Mouse (Mus musculus): ENCODE results near the gene Slc25a18. TPM values are rescaled to one million over a fixed set of nuclear protein-coding genes. Genes with fewer than 3 reads are reported as not detected.

Gene Slc25a18
- 2.0 and 3.0 TPM in 2 replicates for polyA plus RNA-seq (2014; fragmentation: Nextera tagmentation; extraction: Ambion mirVana)

DNA sequence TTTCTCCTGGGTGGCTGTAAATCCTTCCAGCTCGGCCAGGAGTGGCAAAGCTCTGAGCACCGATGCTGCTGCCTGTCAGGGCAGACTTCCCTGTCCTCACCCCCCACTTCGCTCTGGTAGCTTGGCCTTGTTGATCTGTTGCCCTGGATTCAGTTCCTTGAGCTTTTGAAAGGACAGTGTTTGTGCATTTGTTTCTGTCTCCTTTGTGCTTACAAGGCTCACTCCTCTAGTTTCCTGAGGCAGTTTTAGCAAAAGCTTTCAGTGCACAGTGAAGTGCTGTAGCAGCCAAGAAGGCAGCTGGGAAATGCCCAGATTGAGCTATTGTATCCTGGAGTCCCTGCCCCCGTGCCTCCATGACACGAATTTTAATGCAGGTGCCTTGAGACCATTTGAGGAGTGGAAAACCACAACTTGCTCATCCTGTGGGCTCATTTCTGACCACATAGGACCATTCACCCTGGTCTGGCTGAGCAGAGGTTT lies at the start of gene Slc25a18:
TSS of gene Slc25a18 (plus strand) at position 430 of the 480 bp plus-strand sequence.
- 6% methylated on average over 5 of the region's 5 CpGs for WGBS
- no peak within 1 kb of the TSS for H3K4me2 ChIP-seq (ENCODE audit: low read length)
- H3K9ac ChIP-seq (ENCODE audit: low read length), result 0 out of 2 replicates have a peak within 1 kb of the TSS, but pooled peaks have one; percentile 33
- H3K36me3 ChIP-seq (ENCODE audit: control insufficient read depth, insufficient read depth, low read length), result peaks cover 6% of the 10 kb centered on the region; the same call in 1 of the 2 replicates
- peaks cover 13% of the 10 kb centered on the region for H3K4me1 ChIP-seq (ENCODE audit: control insufficient read depth, insufficient read depth, low read length)
- H3K27me3 ChIP-seq (replicated peaks; ENCODE audit: control insufficient read depth, insufficient read depth, low read length), result no peaks in the 10 kb centered on the region
- no peaks in the 10 kb centered on the region for H3K9me3 ChIP-seq (replicated peaks; ENCODE audit: control insufficient read depth, low read length)
- peak; percentile 83 for DNase-seq (ENCODE audit: low spot score)
- peak within 1 kb of the TSS; percentile 80 for H3K27ac ChIP-seq (ENCODE audit: low read depth, low read length)
- ATAC-seq, result peak; percentile 84
- no peak within 1 kb of the TSS for H3K4me3 ChIP-seq (ENCODE audit: low read depth, low read length)

DNA sequence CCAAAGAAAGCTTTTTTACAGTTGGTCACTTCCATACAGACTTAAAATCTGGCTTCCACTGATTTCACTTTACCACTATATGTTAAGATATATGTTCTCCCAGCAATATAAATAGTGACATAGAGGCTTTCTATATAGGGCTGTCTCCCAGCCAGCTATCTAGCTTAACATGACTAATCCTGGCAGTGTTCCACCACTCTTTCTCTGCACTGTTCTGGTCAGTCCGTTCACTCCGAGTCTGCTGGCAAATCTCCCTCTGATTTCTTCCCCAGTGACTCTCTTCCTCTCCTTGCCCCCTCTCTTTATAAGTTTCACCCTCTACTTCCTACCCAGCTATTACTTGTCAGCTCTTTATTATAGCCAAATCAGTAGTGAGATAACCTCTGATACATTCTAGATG lies 47.4 kb upstream of the Slc25a18 start:
- 55% methylated on average over 2 of the region's 2 CpGs for WGBS

DNA sequence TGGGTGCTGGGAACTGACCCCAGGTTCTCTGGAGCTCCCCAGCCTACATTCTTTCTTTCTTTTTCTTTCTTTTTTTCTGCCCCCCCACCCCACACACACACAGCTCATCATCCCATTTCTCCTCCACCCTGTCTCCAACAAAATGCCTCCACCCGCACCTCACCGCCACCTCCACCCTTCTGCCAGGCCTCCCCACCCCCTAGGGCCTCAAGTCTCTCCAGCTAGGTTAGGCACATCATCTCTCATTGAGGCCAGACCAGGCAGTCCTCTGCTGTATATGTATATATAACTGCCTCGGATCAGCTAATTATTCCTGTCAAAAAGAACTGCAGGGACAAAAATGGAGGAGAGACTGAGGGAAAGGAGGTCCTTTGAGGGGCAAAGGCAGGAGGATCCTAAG lies 37.4 kb upstream of the Slc25a18 start:
- Histone ChIP-seq H3K36me3 (ENCODE audit: control insufficient read depth, insufficient read depth, low read length) (peaks cover 22% of the 10 kb centered on the region), H3K4me3 (ENCODE audit: low read depth, low read length) (no peak overlapping the region), H3K9ac (ENCODE audit: low read length) (no peak overlapping the region), H3K27ac (ENCODE audit: low read depth, low read length) (no peak overlapping the region), H3K4me2 (ENCODE audit: low read length) (no peak overlapping the region), H3K27me3 (replicated peaks; ENCODE audit: control insufficient read depth, insufficient read depth, low read length) (no peaks in the 10 kb centered on the region), H3K9me3 (replicated peaks; ENCODE audit: control insufficient read depth, low read length) (no peaks in the 10 kb centered on the region), H3K4me1 (ENCODE audit: control insufficient read depth, insufficient read depth, low read length) (no peaks in the 10 kb centered on the region)
- ATAC-seq, result no peak
- WGBS, result 87% methylated on average over 3 of the region's 3 CpGs
- DNase-seq (ENCODE audit: low spot score), result no peak

More for the DNA sequence above, 47.4 kb upstream of the Slc25a18 start:
- H3K36me3 ChIP-seq (ENCODE audit: control insufficient read depth, insufficient read depth, low read length), result no peaks in the 10 kb centered on the region
- H3K27me3 ChIP-seq (replicated peaks; ENCODE audit: control insufficient read depth, insufficient read depth, low read length), result no peaks in the 10 kb centered on the region
- no peak for DNase-seq (ENCODE audit: low spot score)
- no peak for ATAC-seq
- H3K9me3 ChIP-seq (replicated peaks; ENCODE audit: control insufficient read depth, low read length), result no peaks in the 10 kb centered on the region
- no peak overlapping the region for H3K27ac ChIP-seq (ENCODE audit: low read depth, low read length)
- H3K4me1 ChIP-seq (ENCODE audit: control insufficient read depth, insufficient read depth, low read length), result no peaks in the 10 kb centered on the region
- no peak overlapping the region for H3K4me3 ChIP-seq (ENCODE audit: low read depth, low read length)
- no peak overlapping the region for H3K4me2 ChIP-seq (ENCODE audit: low read length)
- no peak overlapping the region for H3K9ac ChIP-seq (ENCODE audit: low read length)

DNA sequence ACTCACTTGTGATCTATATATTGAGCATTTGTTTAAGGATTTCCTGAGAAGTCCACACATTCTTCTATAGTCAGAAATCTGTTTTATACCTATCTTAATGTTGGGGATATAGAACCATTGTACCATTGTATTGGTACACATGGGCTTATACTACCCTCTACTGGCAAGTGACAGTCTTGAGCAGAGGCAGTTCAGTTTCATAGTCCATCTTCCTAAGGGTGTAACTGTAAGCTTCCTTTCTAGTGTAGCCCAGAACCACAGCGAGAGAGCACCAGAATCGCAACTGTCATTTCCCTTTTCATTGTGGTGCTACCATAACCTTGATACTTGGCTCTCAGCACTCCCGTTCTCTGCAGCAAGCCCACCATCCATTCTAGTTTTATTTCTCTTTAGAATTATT lies 36.8 kb upstream of the Slc25a18 start:
- Histone ChIP-seq H3K27ac (ENCODE audit: low read depth, low read length) (no peak overlapping the region), H3K4me2 (ENCODE audit: low read length) (no peak overlapping the region), H3K4me3 (ENCODE audit: low read depth, low read length) (no peak overlapping the region), H3K36me3 (ENCODE audit: control insufficient read depth, insufficient read depth, low read length) (peaks cover 24% of the 10 kb centered on the region), H3K9ac (ENCODE audit: low read length) (no peak overlapping the region), H3K9me3 (replicated peaks; ENCODE audit: control insufficient read depth, low read length) (no peaks in the 10 kb centered on the region), H3K4me1 (ENCODE audit: control insufficient read depth, insufficient read depth, low read length) (no peaks in the 10 kb centered on the region), H3K27me3 (replicated peaks; ENCODE audit: control insufficient read depth, insufficient read depth, low read length) (no peaks in the 10 kb centered on the region)
- ATAC-seq (peak; percentile 83), DNase-seq (ENCODE audit: low spot score) (peak; percentile 86)
- WGBS, result 79% methylated on average over 3 of the region's 3 CpGs

DNA sequence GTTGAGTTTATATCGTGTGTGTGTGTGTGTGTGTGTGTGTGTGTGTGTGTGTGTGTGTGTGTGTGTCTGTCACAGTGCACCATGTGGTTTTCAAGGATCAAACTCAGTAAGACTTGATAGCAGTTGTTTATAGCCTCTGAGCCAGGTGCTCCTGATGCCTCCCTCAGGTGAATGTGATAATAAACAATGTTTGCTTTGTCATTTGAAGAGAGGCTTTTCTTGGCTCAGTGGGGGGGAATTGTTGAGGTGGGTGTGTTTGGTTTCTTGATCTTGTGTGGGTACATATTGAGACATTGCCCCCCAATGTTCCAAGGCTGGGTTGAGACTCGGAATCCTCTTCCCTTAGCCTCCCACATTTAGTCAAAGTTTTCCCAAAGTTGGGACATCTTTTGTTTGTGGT lies 30.2 kb upstream of the Slc25a18 start:
- WGBS, result 74% methylated on average over 2 of the region's 2 CpGs
- Histone ChIP-seq H3K27ac (ENCODE audit: low read depth, low read length) (no peak overlapping the region), H3K9ac (ENCODE audit: low read length) (no peak overlapping the region), H3K4me1 (ENCODE audit: control insufficient read depth, insufficient read depth, low read length) (no peaks in the 10 kb centered on the region), H3K27me3 (replicated peaks; ENCODE audit: control insufficient read depth, insufficient read depth, low read length) (no peaks in the 10 kb centered on the region), H3K9me3 (replicated peaks; ENCODE audit: control insufficient read depth, low read length) (no peaks in the 10 kb centered on the region), H3K4me3 (ENCODE audit: low read depth, low read length) (no peak overlapping the region), H3K36me3 (ENCODE audit: control insufficient read depth, insufficient read depth, low read length) (peaks cover 10% of the 10 kb centered on the region), H3K4me2 (ENCODE audit: low read length) (no peak overlapping the region)
- ATAC-seq (no peak), DNase-seq (ENCODE audit: low spot score) (no peak)

DNA sequence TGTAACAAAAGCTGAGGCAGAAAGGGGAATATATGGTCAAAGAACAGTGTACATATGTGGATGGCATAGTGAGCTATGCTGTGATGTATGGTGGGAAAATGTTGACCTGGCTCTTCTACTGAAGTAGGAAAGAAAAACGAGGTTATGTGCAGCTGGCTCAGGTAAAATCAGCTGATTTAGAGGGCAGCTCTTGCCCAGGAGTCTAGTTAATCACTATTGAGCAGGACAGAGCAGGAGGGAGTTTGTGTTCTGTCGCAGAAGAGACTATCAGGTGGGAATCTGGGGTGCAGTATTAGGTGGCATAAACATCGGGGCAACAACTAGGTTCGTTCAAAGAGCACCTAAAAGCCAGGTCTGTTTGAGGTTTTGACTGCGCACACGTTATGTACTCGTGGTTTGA lies 29.1 kb upstream of the Slc25a18 start:
- no peak for ATAC-seq

DNA sequence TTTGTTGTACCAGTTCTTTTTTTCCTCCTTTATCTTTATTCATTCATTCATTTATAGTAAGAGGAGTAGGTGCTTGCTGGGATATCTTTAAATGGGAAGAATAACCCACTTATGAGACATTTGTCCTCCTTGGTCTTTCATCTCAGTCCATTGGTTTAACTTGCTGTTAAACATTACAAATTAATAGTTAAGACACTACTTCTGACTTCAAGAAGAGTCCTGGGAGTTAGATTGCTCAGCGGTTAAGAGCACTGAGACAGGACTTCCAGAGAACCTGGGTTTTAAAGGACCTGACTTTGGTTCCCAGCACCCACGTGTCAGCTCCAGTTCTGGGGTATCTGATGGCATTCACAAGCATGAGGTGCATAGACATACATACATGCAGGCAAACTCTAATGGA lies 27.0 kb upstream of the Slc25a18 start:
- WGBS, result 92% methylated on average over 2 of the region's 2 CpGs
- Histone ChIP-seq H3K4me2 (ENCODE audit: low read length) (no peak overlapping the region), H3K4me3 (ENCODE audit: low read depth, low read length) (no peak overlapping the region), H3K4me1 (ENCODE audit: control insufficient read depth, insufficient read depth, low read length) (no peaks in the 10 kb centered on the region), H3K27ac (ENCODE audit: low read depth, low read length) (no peak overlapping the region), H3K27me3 (replicated peaks; ENCODE audit: control insufficient read depth, insufficient read depth, low read length) (no peaks in the 10 kb centered on the region), H3K9me3 (replicated peaks; ENCODE audit: control insufficient read depth, low read length) (no peaks in the 10 kb centered on the region), H3K36me3 (ENCODE audit: control insufficient read depth, insufficient read depth, low read length) (peaks cover 9% of the 10 kb centered on the region; the same call in 1 of the 2 replicates), H3K9ac (ENCODE audit: low read length) (no peak overlapping the region)
- ATAC-seq (no peak), DNase-seq (ENCODE audit: low spot score) (no peak)

More for the DNA sequence above, 29.1 kb upstream of the Slc25a18 start:
- WGBS, result 93% methylated on average over 7 of the region's 7 CpGs
- no peaks in the 10 kb centered on the region for H3K27me3 ChIP-seq (replicated peaks; ENCODE audit: control insufficient read depth, insufficient read depth, low read length)
- H3K27ac ChIP-seq (ENCODE audit: low read depth, low read length), result no peak overlapping the region
- H3K9me3 ChIP-seq (replicated peaks; ENCODE audit: control insufficient read depth, low read length), result no peaks in the 10 kb centered on the region
- H3K4me1 ChIP-seq (ENCODE audit: control insufficient read depth, insufficient read depth, low read length), result no peaks in the 10 kb centered on the region
- H3K4me3 ChIP-seq (ENCODE audit: low read depth, low read length), result no peak overlapping the region
- 0 out of 2 replicates have a peak, but pooled peaks cover 5% of the 10 kb centered on the region for H3K36me3 ChIP-seq (ENCODE audit: control insufficient read depth, insufficient read depth, low read length)
- no peak overlapping the region for H3K9ac ChIP-seq (ENCODE audit: low read length)
- no peak overlapping the region for H3K4me2 ChIP-seq (ENCODE audit: low read length)
- no peak for DNase-seq (ENCODE audit: low spot score)

DNA sequence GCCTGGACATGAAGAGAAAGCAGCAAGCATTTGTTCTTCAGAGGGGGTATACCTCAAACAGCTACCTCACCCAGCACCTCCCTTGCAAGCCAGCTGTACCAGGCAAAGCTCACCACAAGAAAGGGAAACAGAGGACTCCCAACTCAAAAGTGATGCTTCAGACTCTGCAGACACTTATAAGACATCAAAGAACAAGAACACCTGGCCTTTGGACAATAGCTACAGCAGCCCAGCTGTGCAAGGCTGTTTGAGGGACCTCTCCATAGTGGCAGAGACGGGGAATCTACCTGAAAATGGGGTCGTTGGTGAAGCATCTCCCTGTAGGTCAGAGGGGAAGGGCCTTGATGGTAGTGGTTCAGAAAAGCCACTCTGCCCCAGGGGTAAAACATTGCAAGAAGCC lies 12.2 kb upstream of the Slc25a18 start:
- H3K27ac ChIP-seq (ENCODE audit: low read depth, low read length), result no peak overlapping the region
- WGBS, result 92% methylated on average over 2 of the region's 2 CpGs
- H3K9ac ChIP-seq (ENCODE audit: low read length), result no peak overlapping the region
- no peaks in the 10 kb centered on the region for H3K27me3 ChIP-seq (replicated peaks; ENCODE audit: control insufficient read depth, insufficient read depth, low read length)
- peaks cover 69% of the 10 kb centered on the region for H3K36me3 ChIP-seq (ENCODE audit: control insufficient read depth, insufficient read depth, low read length)
- ATAC-seq, result no peak
- H3K4me2 ChIP-seq (ENCODE audit: low read length), result no peak overlapping the region
- no peak overlapping the region for H3K4me3 ChIP-seq (ENCODE audit: low read depth, low read length)
- no peaks in the 10 kb centered on the region for H3K9me3 ChIP-seq (replicated peaks; ENCODE audit: control insufficient read depth, low read length)
- H3K4me1 ChIP-seq (ENCODE audit: control insufficient read depth, insufficient read depth, low read length), result no peaks in the 10 kb centered on the region
- no peak for DNase-seq (ENCODE audit: low spot score)

DNA sequence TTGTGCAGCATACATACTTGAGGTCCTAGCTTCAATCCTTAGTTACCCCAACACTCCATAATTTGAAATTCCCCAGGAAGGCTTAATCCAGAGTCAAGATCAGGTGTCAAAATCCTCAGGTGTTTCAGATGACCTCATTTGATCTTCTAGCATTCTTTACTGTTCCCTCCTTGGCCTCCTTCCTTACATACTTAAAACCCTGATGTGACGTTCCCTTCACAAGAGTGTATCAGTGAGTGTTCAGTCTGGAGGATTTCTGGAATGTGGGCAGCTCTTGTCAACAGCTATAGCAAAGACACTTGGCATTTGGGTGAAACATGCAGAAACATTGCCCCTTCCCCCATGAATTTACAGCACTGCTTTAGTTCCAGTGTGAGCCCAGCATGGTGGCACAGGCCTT lies 3.4 kb upstream of the Slc25a18 start:
- Histone ChIP-seq H3K4me3 (ENCODE audit: low read depth, low read length) (no peak overlapping the region), H3K4me1 (ENCODE audit: control insufficient read depth, insufficient read depth, low read length) (peaks cover 13% of the 10 kb centered on the region), H3K4me2 (ENCODE audit: low read length) (no peak overlapping the region), H3K27me3 (replicated peaks; ENCODE audit: control insufficient read depth, insufficient read depth, low read length) (no peaks in the 10 kb centered on the region), H3K27ac (ENCODE audit: low read depth, low read length) (no peak overlapping the region), H3K9ac (ENCODE audit: low read length) (no peak overlapping the region), H3K9me3 (replicated peaks; ENCODE audit: control insufficient read depth, low read length) (no peaks in the 10 kb centered on the region), H3K36me3 (ENCODE audit: control insufficient read depth, insufficient read depth, low read length) (peaks cover 30% of the 10 kb centered on the region)
- 96% methylated on average over 1 of the region's 1 CpGs for WGBS
- DNase-seq (ENCODE audit: low spot score) (no peak), ATAC-seq (no peak)
